Mouse (Mus musculus) stomach, postnatal 0 days (tissue): ENCODE measurements around the gene Pik3c2a. TPM values are rescaled to one million over a fixed set of nuclear protein-coding genes. Genes with fewer than 3 reads are reported as not detected.
"Not testable (repeated sequence)": the region's sequence is repeated elsewhere in the genome, so short reads cannot be mapped to it uniquely, and the experiment has no call there.

Experiments
- ATAC-seq: fragments of 200-750 bp; cut with Nextera tagmentation; 2 replicates; pipeline ENCODE4 v1.8.0; 2017; ENCODE audit not compliant: low FRiP score, low TSS enrichment
- DNase-seq: peaks from one replicate; pipeline ENCODE4 v3.0.0-alpha.2; 2016; ENCODE audit warnings: low spot score
- H3K27ac ChIP-seq: fragments of 300-500 bp; sonication (generic); replicated peaks from 2 replicates; pipeline ENCODE4 v1.5.1; 2014; ENCODE audit warnings: mild to moderate bottlenecking, control low read depth
- H3K27me3 ChIP-seq: fragments of 300-500 bp; sonication (generic); 2 replicates; pipeline ENCODE4 v1.6.1; 2014; ENCODE audit warnings: low read length; ENCODE audit not compliant: control insufficient read depth, insufficient read depth
- H3K36me3 ChIP-seq: fragments of 300-500 bp; sonication (generic); 2 replicates; pipeline ENCODE4 v1.6.1; 2014; ENCODE audit warnings: low read length, mixed read lengths; ENCODE audit not compliant: control insufficient read depth, insufficient read depth
- H3K4me1 ChIP-seq: fragments of 300-500 bp; sonication (generic); replicated peaks from 2 replicates; pipeline ENCODE4 v1.6.1; 2014; ENCODE audit warnings: antibody characterized with exemption; ENCODE audit not compliant: control insufficient read depth, insufficient read depth
- H3K4me2 ChIP-seq: fragments of 300-500 bp; sonication (generic); replicated peaks from 2 replicates; pipeline ENCODE4 v1.6.1; 2014; ENCODE audit warnings: low read depth, mild to moderate bottlenecking, control low read depth, moderate library complexity
- H3K4me3 ChIP-seq: fragments of 300-500 bp; sonication (generic); 2 replicates; pipeline ENCODE4 v1.5.1; 2014; ENCODE audit warnings: low read depth, low read length, control low read depth
- H3K9ac ChIP-seq: fragments of 300-500 bp; sonication (generic); 2 replicates; pipeline ENCODE4 v1.6.1; 2014; ENCODE audit warnings: mild to moderate bottlenecking, low read length, control low read depth, mixed read lengths
- H3K9me3 ChIP-seq: fragments of 300-500 bp; sonication (generic); 2 replicates; pipeline ENCODE4 v1.6.1; 2016; ENCODE audit warnings: low read length; ENCODE audit not compliant: control insufficient read depth
- CTCF ChIP-seq: IDR thresholded peaks from 2 replicates; pipeline ENCODE4 v1.5.1; 2016; ENCODE audit warnings: antibody characterized with exemption, low read depth, mild to moderate bottlenecking, moderate library complexity
- EP300 ChIP-seq: optimal IDR thresholded peaks from 2 replicates; pipeline ENCODE3; 2016; ENCODE audit warnings: antibody characterized with exemption
- WGBS: fragments of 180-500 bp; shearing (Covaris S2); extraction: QIAGEN DNeasy Blood & Tissue Kit; methylation state at CpG from one replicate; pipeline ENCODE4 v1.1.7; 2014; 5-methylcytosine and 5-hydroxymethylcytosine counted together
- polyA plus RNA-seq: library from polyadenylated mRNA; unstranded; fragments of >200 nt; fragmentation: Nextera tagmentation; extraction: Ambion mirVana; gene quantifications from 2 replicates; pipeline ENCODE4 v1.2.1, GENCODE M21; 2015

Gene Pik3c2a
- polyA plus RNA-seq, 1 experiment from 2014 or later, result 12.0 TPM

DNA sequence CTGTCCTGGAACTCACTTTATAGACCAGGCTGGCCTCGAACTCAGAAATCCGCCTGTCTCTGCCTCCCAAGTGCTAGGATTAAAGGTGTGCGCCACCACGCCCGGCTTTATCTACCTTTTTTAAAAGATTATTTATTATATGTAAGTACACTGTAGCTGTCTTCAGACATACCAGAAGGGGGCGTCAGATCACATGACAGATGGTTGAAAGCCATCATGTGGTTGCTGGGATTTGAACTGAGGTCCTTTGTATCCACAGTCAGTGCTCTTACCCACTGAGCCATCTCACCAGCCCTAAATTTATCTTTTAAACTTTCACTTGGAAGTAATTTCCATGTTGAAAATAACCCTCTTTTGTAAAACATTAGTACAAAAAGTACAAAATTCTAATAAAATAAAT lies 64.1 kb downstream of the Pik3c2a start:
- not testable (repeated sequence) for H3K27ac ChIP-seq, DNase-seq, H3K4me3 ChIP-seq, H3K27me3 ChIP-seq, H3K9ac ChIP-seq, H3K4me1 ChIP-seq, H3K36me3 ChIP-seq, H3K4me2 ChIP-seq, ATAC-seq, H3K9me3 ChIP-seq
- peak; percentile 17; the same call in 1 of the 2 replicates for TF ChIP-seq CTCF
- 96% methylated on average over 6 of the region's 6 CpGs for WGBS

DNA sequence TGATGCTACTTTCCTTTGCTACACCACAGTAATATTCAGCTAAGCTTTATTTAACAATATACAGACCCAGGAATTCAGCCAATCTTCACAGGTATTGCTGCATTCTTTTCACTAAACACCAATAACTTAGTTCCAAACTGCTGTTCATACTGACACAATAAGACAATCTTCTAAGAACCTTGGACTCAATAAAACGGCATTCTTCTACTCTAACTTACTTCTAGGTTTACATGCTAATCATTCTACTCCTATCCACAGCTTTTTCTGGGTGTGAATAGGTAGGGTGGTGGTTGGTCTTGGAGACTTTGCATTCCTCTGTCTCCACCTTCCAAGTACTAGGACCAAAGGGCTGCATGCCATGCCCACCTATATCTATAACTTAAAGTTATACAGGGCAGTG lies 69.0 kb downstream of the Pik3c2a start:
- DNase-seq, result no peak
- H3K9me3 ChIP-seq, result no peaks in the 10 kb centered on the region
- H3K4me3 ChIP-seq, result no peak overlapping the region
- no peak for TF ChIP-seq EP300
- no peak for TF ChIP-seq CTCF
- 93% methylated on average over 1 of the region's 1 CpGs for WGBS
- H3K9ac ChIP-seq, result no peak overlapping the region
- H3K4me1 ChIP-seq, result no peaks in the 10 kb centered on the region
- H3K27ac ChIP-seq, result no peak overlapping the region
- no peaks in the 10 kb centered on the region for H3K27me3 ChIP-seq
- peaks cover 6% of the 10 kb centered on the region for H3K36me3 ChIP-seq
- no peak for ATAC-seq
- no peak overlapping the region for H3K4me2 ChIP-seq

DNA sequence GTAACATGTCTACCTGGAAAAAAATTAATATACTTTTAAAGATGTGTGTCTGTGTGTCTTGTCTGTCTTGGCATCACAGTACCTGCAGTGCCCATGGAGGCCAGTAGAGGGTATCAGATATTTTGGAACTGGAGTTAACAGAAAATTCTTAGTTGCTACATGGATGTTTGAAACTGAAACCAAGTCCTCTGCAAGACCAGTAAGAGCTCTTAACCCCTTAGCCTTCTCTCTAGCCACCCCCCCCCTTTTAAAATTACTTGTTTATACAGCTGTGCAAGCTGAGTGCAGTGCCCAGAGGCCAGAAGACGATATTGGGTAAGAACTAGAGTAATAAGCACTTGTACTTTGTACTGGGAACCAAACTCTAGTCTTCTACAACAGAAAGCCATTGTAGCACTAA lies 107.0 kb downstream of the Pik3c2a start:
- H3K36me3 ChIP-seq, result peaks cover 8% of the 10 kb centered on the region
- no peaks in the 10 kb centered on the region for H3K9me3 ChIP-seq
- no peaks in the 10 kb centered on the region for H3K27me3 ChIP-seq
- no peak overlapping the region for H3K27ac ChIP-seq
- no peaks in the 10 kb centered on the region for H3K4me1 ChIP-seq
- H3K4me2 ChIP-seq, result no peak overlapping the region
- ATAC-seq (no peak), DNase-seq (peak; percentile 59)
- no peak for TF ChIP-seq EP300
- TF ChIP-seq CTCF, result peak; percentile 72
- no peak overlapping the region for H3K4me3 ChIP-seq
- 18% methylated on average over 1 of the region's 1 CpGs for WGBS
- H3K9ac ChIP-seq, result no peak overlapping the region

DNA sequence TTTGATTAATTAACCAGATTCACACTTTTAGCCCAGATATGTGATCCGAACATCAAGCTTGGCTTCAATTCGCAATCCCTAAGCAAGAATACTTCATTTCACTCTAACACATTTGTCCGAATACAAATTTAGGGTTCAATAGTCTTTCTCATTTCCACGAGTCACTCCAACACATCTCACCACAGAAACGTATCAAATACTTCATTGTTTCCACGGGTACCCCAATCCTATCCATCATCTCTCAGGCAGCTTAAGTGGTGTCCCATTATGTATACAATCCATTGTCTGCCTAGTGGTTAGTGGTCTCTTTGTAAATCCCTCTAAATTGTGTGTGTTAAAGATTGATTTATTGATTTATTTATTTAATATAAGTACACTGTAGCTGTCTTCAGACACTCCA lies 108.1 kb downstream of the Pik3c2a start:
- Histone ChIP-seq H3K9me3 (no peaks in the 10 kb centered on the region), H3K36me3 (peaks cover 8% of the 10 kb centered on the region), H3K4me2 (no peak overlapping the region; the same call in 1 of the 2 replicates), H3K9ac (no peak overlapping the region), H3K27me3 (no peaks in the 10 kb centered on the region), H3K4me1 (no peaks in the 10 kb centered on the region), H3K27ac (no peak overlapping the region), H3K4me3 (peak overlapping the region; percentile 85; the same call in 1 of the 2 replicates)
- DNase-seq (no peak), ATAC-seq (no peak)
- WGBS, result 49% methylated on average over 6 of the region's 6 CpGs
- TF ChIP-seq EP300, result no peak
- TF ChIP-seq CTCF, result no peak

DNA sequence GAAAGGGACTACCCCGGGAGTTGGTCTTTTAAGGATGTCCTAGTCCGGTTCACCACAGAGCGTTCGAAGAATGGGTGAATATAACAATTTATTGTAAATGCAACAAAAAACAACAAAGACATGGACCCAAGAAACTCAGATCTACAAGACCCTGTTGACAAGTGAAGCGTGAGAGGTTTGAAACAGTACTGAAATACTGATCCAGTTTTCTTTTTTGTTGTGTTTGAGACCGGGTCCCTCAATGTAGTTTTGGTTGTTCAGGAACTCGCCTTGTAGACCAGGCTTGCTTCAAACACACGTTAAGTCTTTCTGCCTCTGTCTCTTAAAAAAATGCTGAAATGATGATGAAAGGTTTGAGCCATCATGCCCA lies 108.6 kb downstream of the Pik3c2a start:
- peak overlapping the region; percentile 89 for H3K27ac ChIP-seq
- DNase-seq (no peak), ATAC-seq (no peak)
- peaks cover 5% of the 10 kb centered on the region for H3K36me3 ChIP-seq
- no peaks in the 10 kb centered on the region for H3K27me3 ChIP-seq
- no peaks in the 10 kb centered on the region for H3K9me3 ChIP-seq
- peak overlapping the region; percentile 83 for H3K4me2 ChIP-seq
- TF ChIP-seq CTCF (no peak), EP300 (no peak)
- H3K4me1 ChIP-seq, result no peaks in the 10 kb centered on the region
- WGBS, result 12% methylated on average over 8 of the region's 8 CpGs
- H3K9ac ChIP-seq, result peak overlapping the region; percentile 71
- peak overlapping the region; percentile 85 for H3K4me3 ChIP-seq

DNA sequence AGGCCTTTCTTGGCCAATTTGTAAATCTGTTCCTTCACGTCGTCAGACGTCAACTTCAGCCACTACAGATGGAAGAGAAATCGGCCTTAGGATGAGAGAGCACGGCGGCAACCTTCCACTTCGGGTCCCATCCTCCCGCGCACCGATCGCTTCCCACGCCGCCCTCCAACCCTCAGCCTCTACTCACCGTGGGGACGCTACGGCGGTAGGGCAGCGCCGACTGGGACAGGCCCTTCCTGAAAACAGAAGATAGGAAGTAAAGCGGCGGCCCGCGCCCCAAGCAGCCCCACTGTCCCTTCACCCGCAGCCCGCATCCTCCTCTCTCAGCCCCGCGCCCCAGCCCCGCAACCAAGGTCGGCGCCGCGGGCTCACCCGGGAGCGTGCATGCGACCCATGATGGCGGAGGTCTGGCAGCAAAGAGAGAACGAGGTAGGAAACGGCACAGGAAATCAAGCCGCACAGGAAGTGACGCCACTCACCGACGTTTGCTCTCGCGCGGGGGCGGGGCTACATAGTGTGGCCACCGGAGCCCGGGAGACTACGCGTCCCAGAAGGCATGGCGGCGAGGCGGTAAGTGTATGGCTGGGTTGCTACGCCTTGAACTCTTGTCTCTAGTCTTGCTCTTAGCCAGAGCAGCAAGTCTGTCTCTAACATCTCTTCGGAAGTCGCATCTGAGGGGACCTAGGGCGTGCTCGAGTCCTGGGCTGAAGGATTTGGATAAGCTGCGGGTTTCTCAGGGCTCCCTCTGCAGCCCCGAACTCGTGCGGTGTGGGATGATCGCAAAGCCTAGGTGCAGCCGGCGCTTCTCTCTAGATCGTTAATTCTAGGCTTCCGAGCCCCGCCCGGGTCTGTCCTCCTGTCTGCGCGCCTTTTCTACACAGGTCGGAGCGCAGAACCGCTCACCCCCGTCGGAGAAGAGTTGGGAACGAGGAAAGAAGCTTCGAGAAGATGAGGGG lies 109.3 kb downstream of the Pik3c2a start, which contains the start of gene Rps13:
Gene Rps13, minus strand, starts transcription at position 483 of the 956 bp plus-strand sequence.
- no peaks in the 10 kb centered on the region for H3K9me3 ChIP-seq
- TF ChIP-seq CTCF (no peak), EP300 (no peak)
- WGBS, result under 1% methylated on average over 77 of the region's 78 CpGs
- peak within 1 kb of the TSS; percentile 83 for H3K4me2 ChIP-seq
- peaks cover 2% of the 10 kb centered on the region for H3K36me3 ChIP-seq
- H3K27me3 ChIP-seq, result no peaks in the 10 kb centered on the region
- ATAC-seq (peak; percentile 99), DNase-seq (peak; percentile 98)
- H3K4me1 ChIP-seq, result no peaks in the 10 kb centered on the region
- H3K4me3 ChIP-seq, result peak within 1 kb of the TSS; percentile 85
- H3K27ac ChIP-seq, result peak within 1 kb of the TSS; percentile 89
- peak within 1 kb of the TSS; percentile 98 for H3K9ac ChIP-seq
